Mouse (Mus musculus): ENCODE measurements at regions not wholly inside any gene's neighbourhood (a gene's known extent, or its start where the extent isn't known, plus 50 kb on each side); places are given as distances from the start of the nearest gene placed in this dataset.
"Not testable (repeated sequence)": the region's sequence is repeated elsewhere in the genome, so short reads cannot be mapped to it uniquely, and the experiment has no call there.

DNA sequence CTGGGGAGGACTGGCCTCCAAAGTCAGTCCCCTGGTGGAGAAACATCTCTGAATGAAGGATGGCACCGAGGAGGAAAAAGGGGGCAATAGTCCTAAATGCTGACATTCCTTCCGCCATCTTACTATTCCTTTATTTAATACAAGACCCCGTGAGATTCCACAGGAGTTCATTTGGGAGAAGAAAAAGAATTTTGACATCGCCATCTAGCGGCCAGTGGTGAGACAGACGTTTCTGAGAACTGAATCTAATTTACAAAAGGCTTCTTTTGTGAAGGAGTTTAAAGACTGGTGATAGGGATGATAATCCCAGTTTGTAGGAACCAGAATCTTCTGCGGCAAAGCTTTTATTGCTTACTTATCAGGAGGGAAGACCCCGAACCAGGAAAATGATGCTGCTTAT, 107.8 kb downstream of the Gm31371 start:
- not testable (repeated sequence) for TF ChIP-seq POLR2A (IDR thresholded peaks at IDR 0.05; ENCODE audit: low read depth, low read length); CTCF (IDR thresholded peaks at IDR 0.05; ENCODE audit: extremely low read depth, insufficient read length, insufficient replicate concordance, low read depth, low read length)

All from small intestine, adult 2 months (tissue).